Mouse (Mus musculus) thymus, adult 2 months (tissue): ENCODE data around the gene Wnt9b. TPM values are rescaled to one million over a fixed set of nuclear protein-coding genes. Genes with fewer than 3 reads are reported as not detected.

Experiments
- DNase-seq: peaks from one replicate; pipeline ENCODE4 v3.0.0; 2021
- H3K27ac ChIP-seq: fragments of 200-500 bp; 2 replicates; pipeline ENCODE4 v1.5.1; 2012; ENCODE audit warnings: low read length, control low read depth; ENCODE audit not compliant: control insufficient read depth, insufficient read depth
- H3K27me3 ChIP-seq: fragments of 200-500 bp; 2 replicates; pipeline ENCODE4 v1.6.1; 2012; ENCODE audit warnings: mild to moderate bottlenecking, low read length, moderate library complexity, mixed read lengths; ENCODE audit not compliant: control insufficient read depth, insufficient read depth
- H3K36me3 ChIP-seq: fragments of 200-500 bp; 2 replicates; pipeline ENCODE4 v1.6.1; 2012; ENCODE audit warnings: mild to moderate bottlenecking, low read length, moderate library complexity; ENCODE audit not compliant: control insufficient read depth, insufficient read depth
- H3K4me1 ChIP-seq: fragments of 200-500 bp; replicated peaks from 2 replicates; pipeline ENCODE4 v1.6.1; 2012; ENCODE audit warnings: low read length; ENCODE audit not compliant: control insufficient read depth, insufficient read depth
- H3K4me3 ChIP-seq: fragments of 200-500 bp; 2 replicates; pipeline ENCODE4 v1.5.1; 2012; ENCODE audit warnings: mild to moderate bottlenecking, low read length, control low read depth, moderate library complexity; ENCODE audit not compliant: control insufficient read depth, insufficient read depth
- CTCF ChIP-seq: fragments of 200-500 bp; IDR thresholded peaks from 2 replicates; pipeline ENCODE4 v1.5.1; 2012; ENCODE audit warnings: mild to moderate bottlenecking, control low read depth, low read length, moderate library complexity, borderline replicate concordance; ENCODE audit not compliant: control insufficient read depth, poor library complexity, insufficient read depth; ENCODE audit errors: extremely low read depth
- POLR2A ChIP-seq: fragments of 200-500 bp; IDR thresholded peaks from 2 replicates; pipeline ENCODE4 v1.6.1; 2012; ENCODE audit warnings: mild to moderate bottlenecking, low read length, control low read depth, moderate library complexity; ENCODE audit not compliant: control insufficient read depth, poor library complexity, insufficient read depth; ENCODE audit errors: extremely low read depth
- WGBS: fragments of 180-500 bp; shearing (Covaris S2); methylation state at CpG from one replicate; pipeline ENCODE4 v1.1.7; 2018; 5-methylcytosine and 5-hydroxymethylcytosine counted together
- polyA plus RNA-seq: library from polyadenylated mRNA; depleted of rRNA; stranded (reverse); fragments of >200 nt; gene quantifications from 2 replicates; pipeline ENCODE4 v1.2.3, GENCODE M21; 2012; rRNA removed

Gene Wnt9b
- polyA plus RNA-seq, 1 experiment, result 0.13 TPM

DNA sequence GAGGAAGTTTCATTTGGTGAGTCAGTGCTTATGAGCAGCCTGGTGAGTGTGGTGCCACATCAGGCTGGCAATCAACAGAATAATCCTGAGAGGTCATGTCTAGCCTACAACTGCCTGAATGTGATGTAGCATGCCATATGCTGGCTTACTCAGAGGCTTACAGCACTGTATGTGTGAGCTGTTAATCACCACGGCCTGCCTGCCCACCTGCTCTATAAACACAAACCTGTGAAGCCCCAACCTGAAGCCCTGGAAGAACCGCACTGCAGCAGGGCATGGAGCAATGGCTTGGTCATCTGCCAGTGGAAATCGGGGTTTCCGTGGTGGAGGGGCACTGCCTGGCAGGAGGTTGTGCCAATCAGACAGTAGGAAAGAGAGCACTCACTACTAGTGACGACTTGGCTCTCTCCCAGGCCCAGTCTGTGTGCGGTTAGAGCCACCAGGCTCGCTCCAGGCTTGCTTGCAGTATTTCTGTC is 64.3 kb downstream of the Wnt9b start:
- H3K36me3 ChIP-seq, result peaks cover 57% of the 10 kb centered on the region
- no peak overlapping the region for H3K27ac ChIP-seq
- WGBS, result 60% methylated on average over 7 of the region's 7 CpGs
- DNase-seq, result no peak
- no peak overlapping the region for H3K4me3 ChIP-seq
- peaks cover 11% of the 10 kb centered on the region; the same call in 1 of the 2 replicates for H3K4me1 ChIP-seq
- TF ChIP-seq POLR2A (no peak), CTCF (no peak)
- no peaks in the 10 kb centered on the region for H3K27me3 ChIP-seq

DNA sequence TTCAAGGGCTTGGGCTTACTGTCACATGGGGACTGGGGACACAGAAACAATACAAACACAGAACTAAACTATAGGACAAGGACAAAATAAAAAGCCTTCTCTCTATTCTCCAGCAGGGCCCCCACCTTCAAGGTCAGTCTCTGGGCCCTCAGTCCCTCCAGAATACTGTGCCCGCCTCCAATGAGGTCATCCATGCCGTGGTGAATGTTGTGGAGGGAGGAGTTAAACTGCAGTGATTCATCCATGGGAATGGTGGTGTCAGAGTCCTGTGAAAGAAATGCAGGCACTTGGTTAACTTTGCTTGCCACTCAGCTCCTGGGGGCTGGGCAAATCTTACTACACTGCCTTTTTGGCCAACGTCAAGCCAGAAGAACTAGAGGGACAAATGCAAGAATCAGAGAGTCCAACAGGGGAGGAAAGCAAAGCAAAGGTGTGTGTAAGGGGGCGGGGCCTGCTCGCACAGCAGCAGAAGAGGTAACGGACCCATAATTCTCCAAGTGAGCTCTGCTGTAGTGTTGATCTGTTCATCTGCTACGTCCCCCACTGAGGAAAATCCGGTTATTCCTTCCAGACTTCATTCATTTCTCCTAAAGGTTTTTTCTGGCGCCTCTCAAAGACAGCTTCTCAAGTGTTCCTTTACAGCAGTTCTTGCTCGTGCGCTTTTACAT is 65.8 kb downstream of the Wnt9b start:
- H3K27me3 ChIP-seq, result no peaks in the 10 kb centered on the region
- no peak for DNase-seq
- peaks cover 67% of the 10 kb centered on the region for H3K36me3 ChIP-seq
- no peak overlapping the region for H3K4me3 ChIP-seq
- TF ChIP-seq CTCF (no peak), POLR2A (no peak)
- 96% methylated on average over 11 of the region's 11 CpGs for WGBS
- peaks cover 11% of the 10 kb centered on the region; the same call in 1 of the 2 replicates for H3K4me1 ChIP-seq
- no peak overlapping the region for H3K27ac ChIP-seq

Other genes with a start within 250 kb of the Wnt9b start
- gene Lrrc37a, start 245.2 kb downstream of the Wnt9b start, polyA plus RNA-seq, result 0.01 TPM in 1 of 2 replicates, not detected in the other
- gene Gm884, start 128.7 kb downstream of the Wnt9b start, polyA plus RNA-seq, result not detected in 2 replicates
- not detected in 2 replicates for gene Lyzl6, start 110.9 kb downstream of the Wnt9b start, polyA plus RNA-seq
- 0.09 TPM in 1 of 2 replicates, not detected in the other for gene Rprml, start 100.3 kb downstream of the Wnt9b start, polyA plus RNA-seq
- 99.8 and 101 TPM in 2 replicates for gene Gosr2, start 51.9 kb downstream of the Wnt9b start, polyA plus RNA-seq
- gene Wnt3, start 24.3 kb upstream of the Wnt9b start, polyA plus RNA-seq, result 0.33 and 0.43 TPM in 2 replicates
- gene Nsf, start 204.2 kb upstream of the Wnt9b start, polyA plus RNA-seq, result 52.5 and 59.3 TPM in 2 replicates
- gene Arf2, start 216.9 kb upstream of the Wnt9b start, polyA plus RNA-seq, result 10.4 and 14.7 TPM in 2 replicates